Mouse (Mus musculus) heart, postnatal 4 days (tissue): ENCODE measurements around the gene Vmn2r111. TPM values are rescaled to one million over a fixed set of nuclear protein-coding genes. Genes with fewer than 3 reads are reported as not detected.
"Not testable (repeated sequence)": the region's sequence is repeated elsewhere in the genome, so short reads cannot be mapped to it uniquely, and the experiment has no call there.

Source experiments
- DNase-seq: peaks from one replicate; pipeline ENCODE4 v3.0.0; 2021
- total RNA-seq, 2 experiments: library from RNA; stranded (reverse); gene quantifications; 2 replicates each; pipeline ENCODE4 v1.2.3; 2021

Vmn2r111 gene
- total RNA-seq: not detected

- DNase-seq: not testable (repeated sequence)
Observed at GRCm38 (mm10) chr17:22573382-22573781, at the start of gene Vmn2r111. Vmn2r111 (minus strand) TSS chr17:22573482.

- DNase-seq: not testable (repeated sequence)
Observed at GRCm38 (mm10) chr17:22600651-22601050, 27.4 kb upstream of the Vmn2r111 start, which contains the start of gene Vmn2r112. Vmn2r112 (plus strand) TSS chr17:22600951.

- not testable (repeated sequence) for DNase-seq
Observed at GRCm38 (mm10) chr17:22520467-22520866, 52.8 kb downstream of the Vmn2r111 start.

GRCm38 (mm10) chr17:22520037-22520436 is 53.2 kb downstream of the Vmn2r111 start:
- DNase-seq: not testable (repeated sequence)

- no peak for DNase-seq
Observed at GRCm38 (mm10) chr17:22497120-22497519, 76.2 kb downstream of the Vmn2r111 start.

Other genes with a start within 250 kb of the Vmn2r111 start
- 1 to 10 TPM; 4.2 to 5.3 TPM for gene Zfp944, start 212.1 kb downstream of the Vmn2r111 start, total RNA-seq
- 1 to 10 TPM; 6.6 TPM for gene Zfp758, start 212.0 kb downstream of the Vmn2r111 start, total RNA-seq
- 1 to 10 TPM; 5.7 to 6.1 TPM for gene Zfp946, start 149.3 kb downstream of the Vmn2r111 start, total RNA-seq
- not detected for gene Vmn2r112, start 27.5 kb upstream of the Vmn2r111 start, total RNA-seq